Mouse (Mus musculus) testis, postnatal 10 days (tissue): ENCODE results near the gene Olfr145.

ENCODE experiments used
- DNase-seq: peaks from one replicate; pipeline ENCODE4 v3.0.0; 2021; ENCODE audit warnings: low spot score

The Olfr145 gene

GRCm38 (mm10) chr9:37896661-37897060 lies at the start of gene Olfr145:
TSS of gene Olfr145 (plus strand) at chr9:37896724.
- no peak for DNase-seq

DNA sequence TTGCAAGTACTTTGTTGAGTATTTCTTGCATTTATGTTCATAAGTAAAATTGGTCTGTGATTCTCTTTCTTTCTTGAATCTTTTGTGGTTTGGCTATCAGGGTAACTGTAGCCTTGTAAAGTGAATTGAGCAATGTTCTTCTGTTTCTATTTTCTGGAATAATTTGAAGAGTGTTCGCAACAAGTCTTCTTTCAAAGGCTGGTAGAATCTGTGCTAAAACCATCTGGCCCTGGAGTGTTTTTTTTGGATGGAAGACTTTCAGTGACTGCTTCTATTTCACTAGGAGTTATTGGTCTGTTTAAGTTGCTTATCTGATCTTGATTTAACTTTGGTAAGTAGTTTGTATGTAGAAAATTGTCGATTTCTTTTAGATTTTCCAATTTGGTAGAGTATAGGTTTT lies 47.3 kb upstream of the Olfr145 start:
- no peak for DNase-seq

- DNase-seq: no peak
Observed at GRCm38 (mm10) chr9:37853969-37854368, 42.6 kb upstream of the Olfr145 start, which contains the start of gene Olfr877. TSS of gene Olfr877 (plus strand) at chr9:37854269.

DNA sequence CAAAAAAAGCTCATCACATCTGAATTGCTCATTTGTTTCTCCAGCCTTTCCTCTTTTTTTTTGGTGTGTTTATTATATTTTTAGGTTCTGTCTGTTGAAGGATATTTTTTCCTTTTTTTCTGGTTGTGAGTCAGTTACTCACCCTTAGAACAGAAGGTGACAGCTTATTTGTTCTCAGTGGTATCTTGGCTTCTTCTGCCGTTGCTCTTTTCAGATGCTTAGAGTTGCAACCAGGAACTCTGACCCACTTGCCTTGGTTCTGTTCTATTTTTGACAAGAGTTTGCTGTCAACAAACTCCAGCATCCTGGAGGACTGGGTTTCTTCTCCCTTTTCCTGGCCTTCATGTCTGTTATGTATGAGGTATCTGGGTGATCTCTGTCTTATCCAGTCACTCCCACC lies 33.2 kb upstream of the Olfr145 start:
- DNase-seq: no peak

GRCm38 (mm10) chr9:37870246-37870645 lies 26.3 kb upstream of the Olfr145 start:
- no peak for DNase-seq

DNA sequence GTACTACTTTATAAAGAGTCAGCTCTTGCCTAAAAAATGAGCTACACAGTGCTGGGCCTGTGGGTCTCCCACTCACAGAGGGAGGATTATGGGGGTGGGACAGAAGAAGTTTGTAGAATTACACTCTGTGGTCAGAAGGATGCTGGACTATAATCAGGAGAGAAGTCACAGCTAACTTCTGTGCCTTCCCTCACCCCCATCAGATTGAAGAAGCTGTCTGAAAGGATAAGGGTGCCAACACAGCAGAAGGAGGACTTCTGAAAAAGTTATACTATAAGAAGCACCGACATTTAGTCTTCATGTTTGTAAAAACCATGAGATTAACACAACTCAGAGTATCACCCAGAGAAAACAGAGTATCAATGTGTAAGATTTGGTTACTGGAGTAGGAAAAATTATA lies 25.4 kb upstream of the Olfr145 start:
- DNase-seq: no peak

- no peak for DNase-seq
Observed at GRCm38 (mm10) chr9:37871536-37871935, 25.0 kb upstream of the Olfr145 start.

DNA sequence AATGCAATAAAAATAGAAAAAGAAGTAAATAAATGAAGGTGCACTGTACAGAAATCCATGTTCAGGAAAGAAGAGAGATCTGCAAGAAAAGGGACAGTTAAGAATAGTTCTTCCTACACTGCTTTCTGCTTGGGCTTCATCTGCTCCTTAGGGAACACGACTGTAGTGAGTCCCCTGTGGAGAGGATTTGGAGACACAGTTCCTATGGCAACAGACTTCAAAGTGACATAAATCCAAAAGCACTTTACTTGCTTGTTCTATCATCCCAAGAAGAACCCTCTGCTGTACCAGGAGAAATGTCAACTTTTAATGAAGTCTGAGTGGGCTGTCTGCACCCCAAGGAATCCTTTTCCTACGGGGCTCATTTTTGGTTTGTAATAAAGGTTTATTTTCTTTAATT lies 5.6 kb upstream of the Olfr145 start:
- no peak for DNase-seq

DNA sequence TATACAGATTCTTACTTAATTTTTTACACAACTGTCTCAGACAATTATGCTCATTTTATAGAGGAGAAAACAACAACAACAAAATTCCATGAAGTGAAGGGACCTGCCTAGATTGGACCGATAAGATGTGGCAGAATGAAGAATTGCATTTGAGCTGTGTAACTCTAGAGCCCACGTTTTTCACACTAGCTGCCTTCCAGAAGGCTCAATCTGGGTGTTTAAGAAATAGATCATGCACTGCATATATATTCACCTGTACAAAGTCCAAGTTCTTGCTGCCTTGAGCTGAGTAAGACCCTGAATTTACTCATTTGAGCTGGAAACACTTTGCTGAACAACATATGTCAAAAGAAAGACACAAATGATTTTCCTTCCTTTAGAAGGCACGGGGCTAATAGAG lies 9.0 kb downstream of the Olfr145 start:
- no peak for DNase-seq

- DNase-seq: no peak
Observed at GRCm38 (mm10) chr9:37917540-37917939, 21.0 kb downstream of the Olfr145 start, which contains the start of gene Olfr878. TSS of gene Olfr878 (plus strand) at chr9:37917840.

GRCm38 (mm10) chr9:37918018-37918417 lies 21.5 kb downstream of the Olfr145 start:
- no peak for DNase-seq

DNA sequence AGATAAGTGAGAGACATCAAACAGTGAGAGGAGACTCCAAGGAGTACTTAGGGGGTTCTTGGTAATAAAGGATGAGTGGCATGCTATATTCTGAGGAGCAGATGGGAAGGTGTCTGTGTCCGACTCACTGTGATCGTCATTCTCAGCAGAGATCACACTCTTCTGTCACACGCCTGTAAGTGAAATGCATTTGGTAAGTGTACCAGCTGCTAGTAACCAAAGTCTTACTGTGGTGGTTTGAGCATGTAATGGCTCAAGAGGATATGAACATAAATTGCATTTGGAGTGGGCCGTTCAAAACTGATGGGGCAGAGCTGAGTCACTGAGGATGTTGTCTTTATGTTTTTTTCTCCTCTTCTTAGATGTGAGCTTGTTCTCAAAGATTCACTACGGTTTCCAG lies 27.7 kb downstream of the Olfr145 start:
- DNase-seq: no peak

- DNase-seq: no peak
Observed at GRCm38 (mm10) chr9:37925445-37925844, 28.9 kb downstream of the Olfr145 start.

- no peak for DNase-seq
Observed at GRCm38 (mm10) chr9:37926019-37927013, 29.8 kb downstream of the Olfr145 start.

DNA sequence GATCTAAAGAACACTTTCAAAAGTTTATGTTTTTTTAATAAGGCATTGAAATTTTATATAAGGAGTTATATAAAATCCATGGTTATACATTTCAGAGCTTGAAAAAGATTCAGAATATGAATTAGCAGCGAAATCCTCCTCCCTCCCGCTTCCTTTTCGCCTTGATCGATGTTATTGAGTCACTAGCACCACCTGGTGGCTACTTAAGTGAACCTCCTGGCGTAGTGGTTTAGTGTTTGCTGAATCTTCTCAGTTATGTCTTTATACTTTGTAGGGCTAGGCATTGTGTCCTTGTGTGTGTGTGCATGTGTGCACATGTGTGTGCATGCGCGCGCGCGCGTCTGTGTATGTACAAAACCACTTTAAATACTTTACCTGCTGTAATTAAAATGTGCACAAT lies 36.0 kb downstream of the Olfr145 start:
- peak; percentile 66 for DNase-seq

GRCm38 (mm10) chr9:37934146-37934545 lies 37.6 kb downstream of the Olfr145 start:
- no peak for DNase-seq

- no peak for DNase-seq
Observed at GRCm38 (mm10) chr9:37941167-37941566, 44.6 kb downstream of the Olfr145 start.
